Mouse (Mus musculus): ENCODE measurements around the gene Senp2.
"Not testable (repeated sequence)": the region's sequence is repeated elsewhere in the genome, so short reads cannot be mapped to it uniquely, and the experiment has no call there.

The Senp2 gene

GRCm38 (mm10) chr16:22009099-22009584 lies at the start of gene Senp2:
Senp2 (plus strand) TSS chr16:22009484.
- peak; percentile 100 for DNase-seq (ENCODE audit: low spot score in 2 of 2)

- no peak for DNase-seq (ENCODE audit: low spot score in 2 of 2)
Measured at GRCm38 (mm10) chr16:21965576-21965975, 43.7 kb upstream of the Senp2 start.

GRCm38 (mm10) chr16:21969874-21970273 lies 39.4 kb upstream of the Senp2 start:
- no peak for DNase-seq (ENCODE audit: low spot score in 2 of 2)

GRCm38 (mm10) chr16:21970536-21970935 lies 38.7 kb upstream of the Senp2 start:
- DNase-seq (ENCODE audit: low spot score in 2 of 2), result no peak

GRCm38 (mm10) chr16:21971446-21971845 lies 37.8 kb upstream of the Senp2 start:
- DNase-seq (ENCODE audit: low spot score in 2 of 2), result no peak

GRCm38 (mm10) chr16:21976203-21976602 lies 33.1 kb upstream of the Senp2 start:
- no peak for DNase-seq (ENCODE audit: low spot score in 2 of 2)

GRCm38 (mm10) chr16:21977347-21977746 lies 31.9 kb upstream of the Senp2 start:
- DNase-seq (ENCODE audit: low spot score in 2 of 2), result peak; percentile 5 to 18

- no peak for DNase-seq (ENCODE audit: low spot score in 2 of 2)
Measured at GRCm38 (mm10) chr16:21983146-21983545, 26.1 kb upstream of the Senp2 start.

GRCm38 (mm10) chr16:21983581-21983980 lies 25.7 kb upstream of the Senp2 start:
- DNase-seq (ENCODE audit: low spot score in 2 of 2), result no peak

GRCm38 (mm10) chr16:21984091-21984490 lies 25.2 kb upstream of the Senp2 start:
- DNase-seq (ENCODE audit: low spot score in 2 of 2), result no peak

GRCm38 (mm10) chr16:21986191-21986590 lies 23.1 kb upstream of the Senp2 start:
- no peak for DNase-seq (ENCODE audit: low spot score in 2 of 2)

GRCm38 (mm10) chr16:21987956-21988355 lies 21.3 kb upstream of the Senp2 start:
- no peak for DNase-seq (ENCODE audit: low spot score in 2 of 2)

GRCm38 (mm10) chr16:21990893-21991292 lies 18.4 kb upstream of the Senp2 start:
- DNase-seq (ENCODE audit: low spot score in 2 of 2), result not testable (repeated sequence)

GRCm38 (mm10) chr16:21991774-21992173 lies 17.5 kb upstream of the Senp2 start:
- DNase-seq (ENCODE audit: low spot score in 2 of 2), result no peak

GRCm38 (mm10) chr16:21995304-21995703 lies 14.0 kb upstream of the Senp2 start, which contains the start of gene Liph:
Liph (minus strand) TSS chr16:21995663.
- DNase-seq (ENCODE audit: low spot score in 2 of 2), result no peak

- DNase-seq (ENCODE audit: low spot score in 2 of 2), result no peak
Measured at GRCm38 (mm10) chr16:21996402-21996801, 12.9 kb upstream of the Senp2 start.

- no peak for DNase-seq (ENCODE audit: low spot score in 2 of 2)
Measured at GRCm38 (mm10) chr16:21996881-21997641, 12.2 kb upstream of the Senp2 start.

GRCm38 (mm10) chr16:21998061-21998460 lies 11.2 kb upstream of the Senp2 start:
- DNase-seq (ENCODE audit: low spot score in 2 of 2), result no peak

GRCm38 (mm10) chr16:21999941-22000690 lies 9.2 kb upstream of the Senp2 start:
- no peak for DNase-seq (ENCODE audit: low spot score in 2 of 2)

GRCm38 (mm10) chr16:22001172-22001571 lies 8.1 kb upstream of the Senp2 start:
- no peak for DNase-seq (ENCODE audit: low spot score in 2 of 2)

GRCm38 (mm10) chr16:22001606-22002005 lies 7.7 kb upstream of the Senp2 start:
- DNase-seq (ENCODE audit: low spot score in 2 of 2), result no peak

- no peak for DNase-seq (ENCODE audit: low spot score in 2 of 2)
Measured at GRCm38 (mm10) chr16:22009596-22009995, 312 bp downstream of the Senp2 start.

GRCm38 (mm10) chr16:22015569-22015968 lies 6.3 kb downstream of the Senp2 start:
- DNase-seq (ENCODE audit: low spot score in 2 of 2), result no peak
